8 mouse cellular contexts compared by ENCODE assay signal in the genomic region with DNA sequence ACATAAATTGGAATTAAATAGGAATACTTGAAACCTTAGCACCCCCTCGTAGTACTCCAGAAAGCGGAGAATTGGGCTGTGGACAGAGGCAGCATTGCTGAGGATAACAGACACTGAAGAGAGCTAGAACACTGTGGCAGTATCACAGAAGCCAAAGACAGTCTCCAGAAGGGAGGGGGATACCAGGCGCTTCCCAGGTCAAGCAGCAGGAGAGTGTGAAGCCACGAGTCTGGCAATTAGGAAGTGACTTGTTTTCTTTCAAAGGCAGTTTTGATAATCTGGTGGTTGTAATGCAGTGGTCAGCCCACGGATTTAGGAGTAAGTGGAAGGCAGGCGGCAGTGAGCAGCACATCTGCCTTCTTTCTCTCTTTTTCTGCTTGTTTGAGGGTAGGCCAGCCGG. TPM values are rescaled to one million over a fixed set of nuclear protein-coding genes. Genes with fewer than 3 reads are reported as not detected.
DNase-seq lines count a peak whose midpoint lies in the region; ATAC-seq and TF ChIP-seq lines count a peak whose summit lies in the region.

No protein-coding gene starts in this region.

- ATAC-seq in hindbrain, embryonic 14.5 days (ENCODE audit: low FRiP score) = no peak
- no peak for ATAC-seq in hindbrain, embryonic 16.5 days
- no peak for ATAC-seq in limb, embryonic 13.5 days (ENCODE audit: low FRiP score, low read depth)

- H3K9ac ChIP-seq in hindbrain, embryonic 14.5 days = no peak overlapping the region
- no peak overlapping the region for H3K9ac ChIP-seq in hindbrain, embryonic 16.5 days (ENCODE audit: low read depth, low read length)
- peak overlapping the region; percentile 81; the same call in 1 of the 2 replicates for H3K9ac ChIP-seq in CH12.LX (ENCODE audit: insufficient read depth, low read depth)
- H3K9ac ChIP-seq in limb, embryonic 13.5 days = no peak overlapping the region

- no peak for DNase-seq in hindbrain, embryonic 14.5 days (ENCODE audit: low spot score)
- no peak for DNase-seq in CH12.LX (ENCODE audit: extremely low read depth)
- no peak for DNase-seq in urinary bladder, postnatal 4 days (ENCODE audit: low spot score in 2 of 2)
- DNase-seq in thymus, adult 2 months = no peak
- DNase-seq in layer of hippocampus, adult 18-20 months (ENCODE audit: low spot score in 2 of 2) = no peak

- no peaks in the 10 kb centered on the region for H3K36me3 ChIP-seq in hindbrain, embryonic 14.5 days (replicated peaks; ENCODE audit: control insufficient read depth, insufficient read depth)
- H3K36me3 ChIP-seq in hindbrain, embryonic 16.5 days (ENCODE audit: control insufficient read depth, insufficient read depth, low read length) = no peaks in the 10 kb centered on the region
- peaks cover 2 to 4% of the 10 kb centered on the region in 2 experiments for H3K36me3 ChIP-seq in CH12.LX (replicated peaks in 1 of 2; ENCODE audit: control insufficient read depth in 1 of 2, insufficient read depth in 1 of 2, low read length in 1 of 2)
- H3K36me3 ChIP-seq in limb, embryonic 13.5 days = no peaks in the 10 kb centered on the region
- H3K36me3 ChIP-seq in thymus, adult 2 months (ENCODE audit: control insufficient read depth, insufficient read depth, low read length) = no peaks in the 10 kb centered on the region

- no peak for TF ChIP-seq POLR2A in CH12.LX (IDR thresholded peaks at IDR 0.05; ENCODE audit: low read depth, low read length)
- no peak for TF ChIP-seq POLR2A in bone marrow, adult 2 months (IDR thresholded peaks at IDR 0.05; ENCODE audit: borderline replicate concordance, control insufficient read depth, low read depth, low read length)
- TF ChIP-seq POLR2A in thymus, adult 2 months (IDR thresholded peaks at IDR 0.05; ENCODE audit: control insufficient read depth, extremely low read depth, insufficient read depth, low read length, poor library complexity) = no peak

- no peak overlapping the region for H3K4me3 ChIP-seq in hindbrain, embryonic 14.5 days (replicated peaks; ENCODE audit: low read length)
- no peak overlapping the region for H3K4me3 ChIP-seq in hindbrain, embryonic 16.5 days (ENCODE audit: low read length)
- peak overlapping the region in 1 of 3 experiments; percentile 83 for H3K4me3 ChIP-seq in CH12.LX (replicated peaks in 1 of 3; ENCODE audit: low read depth in 2 of 3, low read length in 2 of 3, poor library complexity in 1 of 3)
- H3K4me3 ChIP-seq in bone marrow, adult 2 months (replicated peaks; ENCODE audit: control insufficient read depth, low read depth, low read length) = peak overlapping the region; percentile 51
- H3K4me3 ChIP-seq in limb, embryonic 13.5 days = peak overlapping the region; percentile 63; the same call in 1 of the 2 replicates
- no peak overlapping the region for H3K4me3 ChIP-seq in thymus, adult 2 months (ENCODE audit: control insufficient read depth, insufficient read depth, low read length)

- H3K9me3 ChIP-seq in hindbrain, embryonic 14.5 days (ENCODE audit: control insufficient read depth, low read length) = no peaks in the 10 kb centered on the region
- H3K9me3 ChIP-seq in hindbrain, embryonic 16.5 days (ENCODE audit: control insufficient read depth, low read length) = no peaks in the 10 kb centered on the region
- no peaks in the 10 kb centered on the region for H3K9me3 ChIP-seq in CH12.LX (replicated peaks; ENCODE audit: low read length)
- no peaks in the 10 kb centered on the region for H3K9me3 ChIP-seq in limb, embryonic 13.5 days

- H3K27ac ChIP-seq in hindbrain, embryonic 14.5 days = no peak overlapping the region
- H3K27ac ChIP-seq in hindbrain, embryonic 16.5 days (ENCODE audit: low read depth, low read length) = no peak overlapping the region
- no peak overlapping the region for H3K27ac ChIP-seq in CH12.LX (ENCODE audit: insufficient read depth, low read depth)
- H3K27ac ChIP-seq in bone marrow, adult 2 months (ENCODE audit: control insufficient read depth, insufficient read depth, low read depth, low read length, poor library complexity) = 0 out of 2 replicates have a peak overlapping the region, but pooled peaks have one; percentile 14
- H3K27ac ChIP-seq in limb, embryonic 13.5 days = no peak overlapping the region
- H3K27ac ChIP-seq in thymus, adult 2 months (ENCODE audit: control insufficient read depth, insufficient read depth, low read length) = no peak overlapping the region

- peaks cover 6% of the 10 kb centered on the region; the same call in 1 of the 2 replicates for H3K4me1 ChIP-seq in hindbrain, embryonic 14.5 days (replicated peaks; ENCODE audit: control insufficient read depth, insufficient read depth, low read length)
- H3K4me1 ChIP-seq in hindbrain, embryonic 16.5 days (ENCODE audit: control insufficient read depth, insufficient read depth, low read depth, low read length) = peaks cover 3% of the 10 kb centered on the region; the same call in 1 of the 2 replicates
- peaks cover 5 to 23% of the 10 kb centered on the region in 2 experiments for H3K4me1 ChIP-seq in CH12.LX (ENCODE audit: control insufficient read depth in 1 of 2, insufficient read depth in 2 of 2)
- peaks cover 2% of the 10 kb centered on the region for H3K4me1 ChIP-seq in bone marrow, adult 2 months (ENCODE audit: control insufficient read depth, insufficient read depth, low read length)
- peaks cover 16% of the 10 kb centered on the region for H3K4me1 ChIP-seq in limb, embryonic 13.5 days
- H3K4me1 ChIP-seq in thymus, adult 2 months (replicated peaks; ENCODE audit: control insufficient read depth, insufficient read depth, low read length) = 0 out of 2 replicates have a peak, but pooled peaks cover 5% of the 10 kb centered on the region

- dilution Hi-C loops in CH12.LX (cut with MboI; ENCODE audit: extremely low pct_ligation_motif_present, extremely low pct_unique_long_range_greater_than_20kb, low sequenced_read_pairs) = no loop called here

- WGBS in hindbrain, embryonic 14.5 days = 43% methylated on average over 7 of the region's 7 CpGs
- WGBS in hindbrain, embryonic 16.5 days = 48% methylated on average over 7 of the region's 7 CpGs
- WGBS in bone marrow, adult 2 months = 64% methylated on average over 7 of the region's 7 CpGs
- 38% methylated on average over 7 of the region's 7 CpGs for WGBS in limb, embryonic 13.5 days
- WGBS in thymus, adult 2 months = 90% methylated on average over 7 of the region's 7 CpGs

- in situ Hi-C loops in CH12.LX (cut with MboI; ENCODE audit: low pct_ligation_motif_present, low pct_unique_long_range_greater_than_20kb, low sequenced_read_pairs) = no loop called here

- no peak for TF ChIP-seq EP300 in CH12.LX (IDR thresholded peaks at IDR 0.05; ENCODE audit: low read length)

- peaks cover 4% of the 10 kb centered on the region; the same call in 1 of the 2 replicates for H3K79me2 ChIP-seq in CH12.LX (replicated peaks; ENCODE audit: control insufficient read depth, extremely low read depth, insufficient read depth, poor library complexity, severe bottlenecking)

- no peak for TF ChIP-seq RAD21 in CH12.LX (IDR thresholded peaks at IDR 0.05; ENCODE audit: low read depth, low read length)

- peak overlapping the region; percentile 86; the same call in 1 of the 2 replicates for H3K4me2 ChIP-seq in hindbrain, embryonic 14.5 days (replicated peaks)
- no peak overlapping the region for H3K4me2 ChIP-seq in hindbrain, embryonic 16.5 days (ENCODE audit: low read length)
- H3K4me2 ChIP-seq in CH12.LX (ENCODE audit: insufficient read depth, low read depth, poor library complexity, severe bottlenecking) = peak overlapping the region; percentile 95; the same call in 1 of the 2 replicates
- H3K4me2 ChIP-seq in limb, embryonic 13.5 days (replicated peaks) = peak overlapping the region; percentile 81

- TF ChIP-seq CTCF in CH12.LX (conservative IDR thresholded peaks at IDR 0.05 in 1 of 2, IDR thresholded peaks at IDR 0.05 in 1 of 2; ENCODE audit: low read depth in 2 of 2, low read length in 2 of 2) = no peak
- TF ChIP-seq CTCF in bone marrow, adult 2 months (IDR thresholded peaks at IDR 0.05; ENCODE audit: control insufficient read depth, insufficient read depth, low read length) = no peak
- no peak for TF ChIP-seq CTCF in thymus, adult 2 months (IDR thresholded peaks at IDR 0.05; ENCODE audit: borderline replicate concordance, control insufficient read depth, extremely low read depth, insufficient read depth, low read length, poor library complexity)

- H3K27me3 ChIP-seq in hindbrain, embryonic 14.5 days (ENCODE audit: control insufficient read depth, insufficient read depth, low read length) = no peaks in the 10 kb centered on the region
- H3K27me3 ChIP-seq in hindbrain, embryonic 16.5 days (replicated peaks; ENCODE audit: control insufficient read depth, insufficient read depth, low read length) = no peaks in the 10 kb centered on the region
- no peaks in the 10 kb centered on the region for H3K27me3 ChIP-seq in CH12.LX (replicated peaks)
- H3K27me3 ChIP-seq in limb, embryonic 13.5 days = no peaks in the 10 kb centered on the region
- no peaks in the 10 kb centered on the region for H3K27me3 ChIP-seq in thymus, adult 2 months (ENCODE audit: control insufficient read depth, insufficient read depth, low read length)

RNA-seq across cellular contexts. Expression of a gene that starts 1.5 kb away (rescaled TPM):
- 2.8 and 3.0 TPM in 2 replicates for polyA plus RNA-seq in hindbrain, embryonic 14.5 days (2014; fragmentation: Nextera tagmentation; extraction: Ambion mirVana)
- 3.0 and 3.1 TPM in 2 replicates for polyA plus RNA-seq in hindbrain, embryonic 16.5 days (2015; fragmentation: Nextera tagmentation; extraction: Ambion mirVana)
- total RNA-seq in CH12.LX (2012; rRNA removed) = 5.6 and 7.0 TPM in 2 replicates
- 5.4 and 5.8 TPM in 2 replicates for total RNA-seq in CH12.LX (2014; rRNA removed)
- polyA plus RNA-seq in CH12.LX (2012; ENCODE audit: insufficient read length, low read depth) = 3.5 and 4.8 TPM in 2 replicates
- 4.0 and 11.1 TPM in 2 replicates for polyA plus RNA-seq in bone marrow, adult 2 months (2011; ENCODE audit: insufficient read depth, insufficient read length, low replicate concordance, missing spikeins)
- 10.9 and 11.4 TPM in 2 replicates for polyA plus RNA-seq in limb, embryonic 13.5 days (2015; fragmentation: Nextera tagmentation; extraction: Ambion mirVana)
- polyA plus RNA-seq in thymus, adult 2 months (2012; rRNA removed) = 4.4 and 5.0 TPM in 2 replicates
- total RNA-seq in layer of hippocampus, adult 18-20 months (2021) = 1 to 10 TPM; 3.7 TPM

RNA-seq across cellular contexts. Expression of a gene that starts 13.9 kb away (rescaled TPM):
- polyA plus RNA-seq in hindbrain, embryonic 14.5 days (2014; fragmentation: Nextera tagmentation; extraction: Ambion mirVana) = 11.3 and 11.5 TPM in 2 replicates
- polyA plus RNA-seq in hindbrain, embryonic 16.5 days (2015; fragmentation: Nextera tagmentation; extraction: Ambion mirVana) = 8.0 and 11.2 TPM in 2 replicates
- 15.3 and 19.9 TPM in 2 replicates for total RNA-seq in CH12.LX (2012; rRNA removed)
- total RNA-seq in CH12.LX (2014; rRNA removed) = 18.1 and 20.2 TPM in 2 replicates
- 27.6 and 27.9 TPM in 2 replicates for polyA plus RNA-seq in CH12.LX (2012; ENCODE audit: insufficient read length, low read depth)
- polyA plus RNA-seq in bone marrow, adult 2 months (2011; ENCODE audit: insufficient read depth, insufficient read length, low replicate concordance, missing spikeins) = 18.9 and 60.7 TPM in 2 replicates
- 23.8 and 27.5 TPM in 2 replicates for polyA plus RNA-seq in limb, embryonic 13.5 days (2015; fragmentation: Nextera tagmentation; extraction: Ambion mirVana)
- 46.0 and 48.2 TPM in 2 replicates for polyA plus RNA-seq in thymus, adult 2 months (2012; rRNA removed)
- total RNA-seq in layer of hippocampus, adult 18-20 months (2021) = 1 to 10 TPM; 4.6 to 7.8 TPM

RNA-seq across cellular contexts. Expression of a gene that starts 14.0 kb away (rescaled TPM):
- polyA plus RNA-seq in hindbrain, embryonic 14.5 days (2014; fragmentation: Nextera tagmentation; extraction: Ambion mirVana) = 11.0 and 14.8 TPM in 2 replicates
- polyA plus RNA-seq in hindbrain, embryonic 16.5 days (2015; fragmentation: Nextera tagmentation; extraction: Ambion mirVana) = 22.6 and 24.5 TPM in 2 replicates
- total RNA-seq in CH12.LX (2012; rRNA removed) = 10.0 and 10.5 TPM in 2 replicates
- total RNA-seq in CH12.LX (2014; rRNA removed) = 28.2 and 32.1 TPM in 2 replicates
- 15.4 and 15.5 TPM in 2 replicates for polyA plus RNA-seq in CH12.LX (2012; ENCODE audit: insufficient read length, low read depth)
- 3.4 and 8.6 TPM in 2 replicates for polyA plus RNA-seq in bone marrow, adult 2 months (2011; ENCODE audit: insufficient read depth, insufficient read length, low replicate concordance, missing spikeins)
- 25.0 and 27.1 TPM in 2 replicates for polyA plus RNA-seq in limb, embryonic 13.5 days (2015; fragmentation: Nextera tagmentation; extraction: Ambion mirVana)
- 10.5 and 10.8 TPM in 2 replicates for polyA plus RNA-seq in thymus, adult 2 months (2012; rRNA removed)
- total RNA-seq in layer of hippocampus, adult 18-20 months (2021) = 10 to 100 TPM; 17.0 TPM

RNA-seq across cellular contexts. Expression of a gene that starts 36.9 kb away (rescaled TPM):
- 432 and 436 TPM in 2 replicates for polyA plus RNA-seq in hindbrain, embryonic 14.5 days (2014; fragmentation: Nextera tagmentation; extraction: Ambion mirVana)
- polyA plus RNA-seq in hindbrain, embryonic 16.5 days (2015; fragmentation: Nextera tagmentation; extraction: Ambion mirVana) = 466 and 468 TPM in 2 replicates
- total RNA-seq in CH12.LX (2012; rRNA removed) = 269 and 378 TPM in 2 replicates
- total RNA-seq in CH12.LX (2014; rRNA removed) = 1,274 and 1,469 TPM in 2 replicates
- polyA plus RNA-seq in CH12.LX (2012; ENCODE audit: insufficient read length, low read depth) = 934 and 1,078 TPM in 2 replicates
- 134 and 410 TPM in 2 replicates for polyA plus RNA-seq in bone marrow, adult 2 months (2011; ENCODE audit: insufficient read depth, insufficient read length, low replicate concordance, missing spikeins)
- polyA plus RNA-seq in limb, embryonic 13.5 days (2015; fragmentation: Nextera tagmentation; extraction: Ambion mirVana) = 1,184 and 1,195 TPM in 2 replicates
- polyA plus RNA-seq in thymus, adult 2 months (2012; rRNA removed) = 61.8 and 99.5 TPM in 2 replicates
- 100 to 1,000 TPM; 153 to 155 TPM for total RNA-seq in layer of hippocampus, adult 18-20 months (2021)

Comparison
In these comparisons a context has a peak if more than half of its experiments do, and no peak if none do; other contexts are left out.
1. H3K4me3 ChIP-seq: peak in bone marrow, adult 2 months (single experiment) and limb, embryonic 13.5 days (single experiment); none in hindbrain, embryonic 14.5 days (single experiment), hindbrain, embryonic 16.5 days (single experiment) and thymus, adult 2 months (single experiment).